Mouse (Mus musculus) thymus, postnatal 0 days (tissue): ENCODE measurements around the gene Olfr1375. TPM values are rescaled to one million over a fixed set of nuclear protein-coding genes. Genes with fewer than 3 reads are reported as not detected.

Experiments
- polyA plus RNA-seq: library from polyadenylated mRNA; unstranded; fragments of >200 nt; fragmentation: Nextera tagmentation; extraction: Ambion mirVana; gene quantifications from 2 replicates; pipeline ENCODE4 v1.2.1, GENCODE M21; 2015

Gene Olfr1375
- polyA plus RNA-seq, 1 experiment from 2014 or later = not detected

Other genes with a start within 250 kb of the Olfr1375 start
- 7.7 and 7.9 TPM in 2 replicates for gene Zfp354c, start 220.4 kb upstream of the Olfr1375 start, polyA plus RNA-seq
- gene Zfp879, start 206.6 kb upstream of the Olfr1375 start, polyA plus RNA-seq = 0.29 and 0.49 TPM in 2 replicates
- 0.17 and 0.36 TPM in 2 replicates for gene Grm6, start 197.4 kb upstream of the Olfr1375 start, polyA plus RNA-seq
- gene Zfp454, start 160.5 kb upstream of the Olfr1375 start, polyA plus RNA-seq = 0.35 and 0.53 TPM in 2 replicates
- gene Zfp2, start 131.9 kb upstream of the Olfr1375 start, polyA plus RNA-seq = 3.7 and 4.6 TPM in 2 replicates
- gene Zfp354b, start 116.5 kb upstream of the Olfr1375 start, polyA plus RNA-seq = 0.27 and 0.33 TPM in 2 replicates
- gene 4933414I15Rik, start 104.3 kb upstream of the Olfr1375 start, polyA plus RNA-seq = not detected in 2 replicates
- gene Prop1, start 94.3 kb upstream of the Olfr1375 start, polyA plus RNA-seq = not detected in 2 replicates
- not detected in 2 replicates for gene Olfr1378, start 81.6 kb upstream of the Olfr1375 start, polyA plus RNA-seq
- not detected in 2 replicates for gene Olfr1377, start 66.1 kb upstream of the Olfr1375 start, polyA plus RNA-seq
- gene Olfr51, start 44.5 kb upstream of the Olfr1375 start, polyA plus RNA-seq = not detected in 2 replicates
- gene Olfr54, start 33.9 kb upstream of the Olfr1375 start, polyA plus RNA-seq = 0.03 TPM in 1 of 2 replicates, not detected in the other
- 0.74 and 0.75 TPM in 2 replicates for gene Zfp354a, start 11.1 kb downstream of the Olfr1375 start, polyA plus RNA-seq
- not detected in 2 replicates for gene Gm12569, start 172.4 kb downstream of the Olfr1375 start, polyA plus RNA-seq
- gene Clk4, start 213.6 kb downstream of the Olfr1375 start, polyA plus RNA-seq = 127 and 131 TPM in 2 replicates
- gene BC049762, start 214.9 kb downstream of the Olfr1375 start, polyA plus RNA-seq = 0.25 and 0.46 TPM in 2 replicates
- 0.27 and 0.36 TPM in 2 replicates for gene Col23a1, start 241.8 kb downstream of the Olfr1375 start, polyA plus RNA-seq